Mouse (Mus musculus): ENCODE results near the gene 2700097O09Rik. TPM values are rescaled to one million over a fixed set of nuclear protein-coding genes. Genes with fewer than 3 reads are reported as not detected.

Gene 2700097O09Rik
- polyA plus RNA-seq, 1 experiment from 2014 or later: 34.6 TPM

- H3K9me3 ChIP-seq (replicated peaks): no peaks in the 10 kb centered on the region
- H3K4me3 ChIP-seq (replicated peaks): no peak overlapping the region
- 52% methylated on average over 10 of the region's 10 CpGs for WGBS
- H3K4me2 ChIP-seq (replicated peaks): no peak overlapping the region
- no peak overlapping the region for H3K27ac ChIP-seq (replicated peaks)
- no peak for ATAC-seq (ENCODE audit: insufficient number of reproducible peaks, low FRiP score, low TSS enrichment, low read depth)
- H3K36me3 ChIP-seq: peaks cover 16% of the 10 kb centered on the region; the same call in 1 of the 2 replicates
- H3K9ac ChIP-seq: no peak overlapping the region
- H3K27me3 ChIP-seq: no peaks in the 10 kb centered on the region
- H3K4me1 ChIP-seq: no peaks in the 10 kb centered on the region
Measured at GRCm38 (mm10) chr12:55061006-55061405, 18.9 kb downstream of the 2700097O09Rik start.

- Histone ChIP-seq H3K36me3 (peaks cover 16% of the 10 kb centered on the region; the same call in 1 of the 2 replicates), H3K9me3 (replicated peaks) (no peaks in the 10 kb centered on the region), H3K4me1 (no peaks in the 10 kb centered on the region), H3K27me3 (no peaks in the 10 kb centered on the region), H3K9ac (no peak overlapping the region), H3K27ac (replicated peaks) (no peak overlapping the region), H3K4me2 (replicated peaks) (no peak overlapping the region), H3K4me3 (replicated peaks) (no peak overlapping the region)
- WGBS: 80% methylated on average over 6 of the region's 6 CpGs
- ATAC-seq (ENCODE audit: insufficient number of reproducible peaks, low FRiP score, low TSS enrichment, low read depth): no peak
Measured at GRCm38 (mm10) chr12:55060212-55060898, 19.6 kb downstream of the 2700097O09Rik start.

GRCm38 (mm10) chr12:55059812-55060211 is 20.1 kb downstream of the 2700097O09Rik start:
- 64% methylated on average over 3 of the region's 3 CpGs for WGBS
- ATAC-seq (ENCODE audit: insufficient number of reproducible peaks, low FRiP score, low TSS enrichment, low read depth): no peak

GRCm38 (mm10) chr12:55058865-55059615 is 20.9 kb downstream of the 2700097O09Rik start:
- H3K36me3 ChIP-seq: peaks cover 16% of the 10 kb centered on the region; the same call in 1 of the 2 replicates
- WGBS: 60% methylated on average over 6 of the region's 6 CpGs
- no peak overlapping the region for H3K4me2 ChIP-seq (replicated peaks)
- no peaks in the 10 kb centered on the region for H3K4me1 ChIP-seq
- ATAC-seq (ENCODE audit: insufficient number of reproducible peaks, low FRiP score, low TSS enrichment, low read depth): no peak
- no peaks in the 10 kb centered on the region for H3K27me3 ChIP-seq
- no peak overlapping the region for H3K4me3 ChIP-seq (replicated peaks)
- no peak overlapping the region for H3K27ac ChIP-seq (replicated peaks)
- no peak overlapping the region for H3K9ac ChIP-seq
- no peaks in the 10 kb centered on the region for H3K9me3 ChIP-seq (replicated peaks)

More at GRCm38 (mm10) chr12:55059812-55060211, 20.1 kb downstream of the 2700097O09Rik start:
- no peaks in the 10 kb centered on the region for H3K4me1 ChIP-seq
- H3K9ac ChIP-seq: no peak overlapping the region
- H3K36me3 ChIP-seq: peaks cover 16% of the 10 kb centered on the region; the same call in 1 of the 2 replicates
- H3K27ac ChIP-seq (replicated peaks): no peak overlapping the region
- H3K27me3 ChIP-seq: no peaks in the 10 kb centered on the region
- H3K4me3 ChIP-seq (replicated peaks): no peak overlapping the region
- H3K9me3 ChIP-seq (replicated peaks): no peaks in the 10 kb centered on the region
- no peak overlapping the region for H3K4me2 ChIP-seq (replicated peaks)

GRCm38 (mm10) chr12:55056703-55057102 is 23.2 kb downstream of the 2700097O09Rik start:
- no peak overlapping the region for H3K4me2 ChIP-seq (replicated peaks)
- WGBS: 72% methylated on average over 2 of the region's 2 CpGs
- no peak for ATAC-seq (ENCODE audit: insufficient number of reproducible peaks, low FRiP score, low TSS enrichment, low read depth)

GRCm38 (mm10) chr12:55054551-55055241 is 25.2 kb downstream of the 2700097O09Rik start:
- no peak overlapping the region for H3K4me2 ChIP-seq (replicated peaks)
- no peak overlapping the region for H3K9ac ChIP-seq
- no peaks in the 10 kb centered on the region for H3K27me3 ChIP-seq
- peaks cover 8% of the 10 kb centered on the region; the same call in 1 of the 2 replicates for H3K36me3 ChIP-seq
- no peaks in the 10 kb centered on the region for H3K4me1 ChIP-seq
- no peak for ATAC-seq (ENCODE audit: insufficient number of reproducible peaks, low FRiP score, low TSS enrichment, low read depth)
- WGBS: 80% methylated on average over 2 of the region's 2 CpGs
- no peak overlapping the region for H3K4me3 ChIP-seq (replicated peaks)
- H3K9me3 ChIP-seq (replicated peaks): no peaks in the 10 kb centered on the region
- no peak overlapping the region for H3K27ac ChIP-seq (replicated peaks)

More at GRCm38 (mm10) chr12:55056703-55057102, 23.2 kb downstream of the 2700097O09Rik start:
- no peak overlapping the region for H3K4me3 ChIP-seq (replicated peaks)
- no peaks in the 10 kb centered on the region for H3K27me3 ChIP-seq
- peaks cover 16% of the 10 kb centered on the region; the same call in 1 of the 2 replicates for H3K36me3 ChIP-seq
- no peak overlapping the region for H3K9ac ChIP-seq
- H3K27ac ChIP-seq (replicated peaks): no peak overlapping the region
- H3K4me1 ChIP-seq: no peaks in the 10 kb centered on the region
- H3K9me3 ChIP-seq (replicated peaks): no peaks in the 10 kb centered on the region

GRCm38 (mm10) chr12:55053267-55053666 is 26.6 kb downstream of the 2700097O09Rik start:
- no peak overlapping the region for H3K4me3 ChIP-seq (replicated peaks)
- no peak overlapping the region for H3K4me2 ChIP-seq (replicated peaks)
- H3K9me3 ChIP-seq (replicated peaks): no peaks in the 10 kb centered on the region
- H3K4me1 ChIP-seq: no peaks in the 10 kb centered on the region
- no peak overlapping the region for H3K27ac ChIP-seq (replicated peaks)
- peaks cover 3% of the 10 kb centered on the region; the same call in 1 of the 2 replicates for H3K36me3 ChIP-seq
- H3K9ac ChIP-seq: no peak overlapping the region
- WGBS: 92% methylated on average over 7 of the region's 7 CpGs
- no peak for ATAC-seq (ENCODE audit: insufficient number of reproducible peaks, low FRiP score, low TSS enrichment, low read depth)
- no peaks in the 10 kb centered on the region for H3K27me3 ChIP-seq

- WGBS: 85% methylated on average over 8 of the region's 8 CpGs
- no peaks in the 10 kb centered on the region for H3K4me1 ChIP-seq
- H3K36me3 ChIP-seq: peaks cover 13% of the 10 kb centered on the region
- no peak overlapping the region for H3K4me2 ChIP-seq (replicated peaks)
- no peaks in the 10 kb centered on the region for H3K27me3 ChIP-seq
- H3K27ac ChIP-seq (replicated peaks): no peak overlapping the region
- no peak for ATAC-seq (ENCODE audit: insufficient number of reproducible peaks, low FRiP score, low TSS enrichment, low read depth)
- no peak overlapping the region for H3K9ac ChIP-seq
- no peak overlapping the region for H3K4me3 ChIP-seq (replicated peaks)
- H3K9me3 ChIP-seq (replicated peaks): no peaks in the 10 kb centered on the region
Measured at GRCm38 (mm10) chr12:55051210-55052173, 28.4 kb downstream of the 2700097O09Rik start.

- Histone ChIP-seq H3K4me3 (replicated peaks) (no peak overlapping the region), H3K27ac (replicated peaks) (no peak overlapping the region), H3K4me2 (replicated peaks) (no peak overlapping the region), H3K9ac (no peak overlapping the region), H3K4me1 (no peaks in the 10 kb centered on the region), H3K36me3 (peaks cover 14% of the 10 kb centered on the region), H3K27me3 (no peaks in the 10 kb centered on the region), H3K9me3 (replicated peaks) (no peaks in the 10 kb centered on the region)
- WGBS: 92% methylated on average over 8 of the region's 8 CpGs
- no peak for ATAC-seq (ENCODE audit: insufficient number of reproducible peaks, low FRiP score, low TSS enrichment, low read depth)
Measured at GRCm38 (mm10) chr12:55049731-55050353, 30.1 kb downstream of the 2700097O09Rik start.

- ATAC-seq (ENCODE audit: insufficient number of reproducible peaks, low FRiP score, low TSS enrichment, low read depth): no peak
- Histone ChIP-seq H3K9me3 (replicated peaks) (no peaks in the 10 kb centered on the region), H3K4me3 (replicated peaks) (no peak overlapping the region), H3K36me3 (peaks cover 8% of the 10 kb centered on the region; the same call in 1 of the 2 replicates), H3K4me2 (replicated peaks) (no peak overlapping the region), H3K9ac (no peak overlapping the region), H3K27ac (replicated peaks) (no peak overlapping the region), H3K4me1 (no peaks in the 10 kb centered on the region), H3K27me3 (no peaks in the 10 kb centered on the region)
- whole genome bisulfite sequencing: 71% methylated on average over 15 of the region's 15 CpGs
Measured at GRCm38 (mm10) chr12:55041011-55041410, 38.9 kb downstream of the 2700097O09Rik start.
